Mouse (Mus musculus): ENCODE results near the gene Fam234a. TPM values are rescaled to one million over a fixed set of nuclear protein-coding genes. Genes with fewer than 3 reads are reported as not detected.

Gene Fam234a
- polyA plus RNA-seq, 1 experiment: 2.9 TPM

- TF ChIP-seq GATA1 (IDR thresholded peaks at IDR 0.05; ENCODE audit: low read length): peak; percentile 81
These were observed 3.8 kb downstream of the Fam234a start for GRCm38 (mm10) chr17:26240120-26240790.

- no peak for TF ChIP-seq GATA1 (IDR thresholded peaks at IDR 0.05; ENCODE audit: low read length)
These were observed 4.5 kb downstream of the Fam234a start for GRCm38 (mm10) chr17:26239551-26239950.

- no peak for TF ChIP-seq GATA1 (IDR thresholded peaks at IDR 0.05; ENCODE audit: low read length)
These were observed 6.4 kb downstream of the Fam234a start for GRCm38 (mm10) chr17:26237667-26238066.

GRCm38 (mm10) chr17:26235077-26235815, 8.8 kb downstream of the Fam234a start:
- no peak for TF ChIP-seq GATA1 (IDR thresholded peaks at IDR 0.05; ENCODE audit: low read length)

GRCm38 (mm10) chr17:26234386-26234785, 9.7 kb downstream of the Fam234a start:
- TF ChIP-seq GATA1 (IDR thresholded peaks at IDR 0.05; ENCODE audit: low read length): no peak

- no peak for TF ChIP-seq GATA1 (IDR thresholded peaks at IDR 0.05; ENCODE audit: low read length)
These were observed 11.2 kb downstream of the Fam234a start for GRCm38 (mm10) chr17:26232863-26233262.

GRCm38 (mm10) chr17:26231156-26231555, 12.9 kb downstream of the Fam234a start:
- no peak for TF ChIP-seq GATA1 (IDR thresholded peaks at IDR 0.05; ENCODE audit: low read length)

GRCm38 (mm10) chr17:26229776-26230175, 14.3 kb downstream of the Fam234a start:
- no peak for TF ChIP-seq GATA1 (IDR thresholded peaks at IDR 0.05; ENCODE audit: low read length)

GRCm38 (mm10) chr17:26225150-26225549, 18.9 kb downstream of the Fam234a start:
- TF ChIP-seq GATA1 (IDR thresholded peaks at IDR 0.05; ENCODE audit: low read length): no peak

- TF ChIP-seq GATA1 (IDR thresholded peaks at IDR 0.05; ENCODE audit: low read length): no peak
These were observed 22.5 kb downstream of the Fam234a start for GRCm38 (mm10) chr17:26221508-26221907.

- TF ChIP-seq GATA1 (IDR thresholded peaks at IDR 0.05; ENCODE audit: low read length): no peak
These were observed 31.4 kb downstream of the Fam234a start for GRCm38 (mm10) chr17:26212681-26213080.

- TF ChIP-seq GATA1 (IDR thresholded peaks at IDR 0.05; ENCODE audit: low read length): no peak
These were observed 31.8 kb downstream of the Fam234a start for GRCm38 (mm10) chr17:26212241-26212640.

GRCm38 (mm10) chr17:26207686-26208085, 36.4 kb downstream of the Fam234a start, which contains the start of gene Arhgdig:
TSS of gene Arhgdig (minus strand) at chr17:26207786.
- TF ChIP-seq GATA1 (IDR thresholded peaks at IDR 0.05; ENCODE audit: low read length): no peak

- TF ChIP-seq GATA1 (IDR thresholded peaks at IDR 0.05; ENCODE audit: low read length): no peak
These were observed 37.6 kb downstream of the Fam234a start for GRCm38 (mm10) chr17:26206392-26206791.

GRCm38 (mm10) chr17:26204766-26205165, 39.3 kb downstream of the Fam234a start:
- TF ChIP-seq GATA1 (IDR thresholded peaks at IDR 0.05; ENCODE audit: low read length): no peak

- TF ChIP-seq GATA1 (IDR thresholded peaks at IDR 0.05; ENCODE audit: low read length): no peak
These were observed 40.7 kb downstream of the Fam234a start for GRCm38 (mm10) chr17:26203321-26203811.

- TF ChIP-seq GATA1 (IDR thresholded peaks at IDR 0.05; ENCODE audit: low read length): no peak
These were observed 41.3 kb downstream of the Fam234a start, which contains the start of gene Rgs11 for GRCm38 (mm10) chr17:26202737-26203136. TSS of gene Rgs11 (plus strand) at chr17:26202951.

Measured in G1E-ER4 (cell line).